Mouse (Mus musculus) CH12.LX (cell line): ENCODE results near the gene Foxp1.

Experiments
- CTCF ChIP-seq, 2 experiments: IDR thresholded peaks in 1 of 2; conservative IDR thresholded peaks in 1 of 2; 2 replicates each; pipeline ENCODE4 v1.5.1; 2011 to 2012; ENCODE audit warnings: low read depth in 2 of 2, low read length in 2 of 2, improper control_type of control experiment in 1 of 2, inconsistent platforms in 1 of 2, mild to moderate bottlenecking in 1 of 2, moderate library complexity in 1 of 2
- MAFK ChIP-seq: IDR thresholded peaks from 2 replicates; pipeline ENCODE4 v1.6.1; 2011; ENCODE audit warnings: low read length, improper control_type of control experiment; ENCODE audit not compliant: insufficient replicate concordance
- ZC3H11A ChIP-seq: IDR thresholded peaks from 2 replicates; pipeline ENCODE4 v1.6.1; 2012; ENCODE audit warnings: low read depth, mild to moderate bottlenecking, inconsistent platforms, low read length, improper control_type of control experiment

GRCm38 (mm10) chr6:98945496-98946412, 576.8 kb downstream of the Foxp1 start:
- TF ChIP-seq MAFK = no peak
- no peak for TF ChIP-seq ZC3H11A
- no peak for TF ChIP-seq CTCF (conservative IDR thresholded peaks at IDR 0.05 in 1 of 2, IDR thresholded peaks at IDR 0.05 in 1 of 2; ENCODE audit: low read depth in 2 of 2, low read length in 2 of 2)
